Mouse (Mus musculus) embryonic facial prominence, embryonic 14.5 days (tissue): ENCODE data around the gene Gosr2. TPM values are rescaled to one million over a fixed set of nuclear protein-coding genes. Genes with fewer than 3 reads are reported as not detected.

Source experiments
- ATAC-seq: fragments of 200-750 bp; cut with Nextera tagmentation; 2 replicates; pipeline ENCODE4 v1.8.0; 2017; ENCODE audit warnings: low read depth, moderate number of reproducible peaks, moderate TSS enrichment
- DNase-seq: peaks from one replicate; pipeline ENCODE4 v3.0.0-alpha.2; 2015; ENCODE audit warnings: low spot score
- H3K27ac ChIP-seq: fragments of 300-500 bp; sonication (generic); replicated peaks from 2 replicates; pipeline ENCODE4 v1.5.1; 2014; ENCODE audit warnings: low read depth, mild to moderate bottlenecking, low read length, moderate library complexity
- H3K27me3 ChIP-seq: fragments of 300-500 bp; sonication (generic); replicated peaks from 2 replicates; pipeline ENCODE4 v1.6.1; 2014; ENCODE audit warnings: low read length; ENCODE audit not compliant: control insufficient read depth, insufficient read depth
- H3K36me3 ChIP-seq: fragments of 300-500 bp; sonication (generic); 2 replicates; pipeline ENCODE4 v1.6.1; 2014; ENCODE audit warnings: low read length, mixed read lengths; ENCODE audit not compliant: control insufficient read depth, insufficient read depth
- H3K4me1 ChIP-seq: fragments of 300-500 bp; sonication (generic); 2 replicates; pipeline ENCODE4 v1.6.1; 2014; ENCODE audit warnings: antibody characterized with exemption, low read length; ENCODE audit not compliant: control insufficient read depth, insufficient read depth
- H3K4me2 ChIP-seq: fragments of 300-500 bp; sonication (generic); 2 replicates; pipeline ENCODE4 v1.6.1; 2014; ENCODE audit warnings: low read depth, mild to moderate bottlenecking, low read length, moderate library complexity, mixed read lengths
- H3K4me3 ChIP-seq: fragments of 300-500 bp; sonication (generic); 2 replicates; pipeline ENCODE4 v1.5.1; 2014; ENCODE audit warnings: low read depth, mild to moderate bottlenecking, low read length
- H3K9ac ChIP-seq: fragments of 300-500 bp; sonication (generic); 2 replicates; pipeline ENCODE4 v1.6.1; 2014; ENCODE audit warnings: low read depth, mild to moderate bottlenecking, low read length, moderate library complexity, mixed read lengths
- H3K9me3 ChIP-seq: fragments of 300-500 bp; sonication (generic); 2 replicates; pipeline ENCODE4 v1.6.1; 2016; ENCODE audit warnings: low read length; ENCODE audit not compliant: control insufficient read depth
- WGBS: fragments of 180-500 bp; shearing (Covaris S2); extraction: QIAGEN DNeasy Blood & Tissue Kit; methylation state at CpG from one replicate; pipeline ENCODE4 v1.1.7; 2014; 5-methylcytosine and 5-hydroxymethylcytosine counted together
- polyA plus RNA-seq: library from polyadenylated mRNA; unstranded; fragments of >200 nt; fragmentation: Nextera tagmentation; extraction: Ambion mirVana; gene quantifications from 2 replicates; pipeline ENCODE4 v1.2.1, GENCODE M21; 2014

The Gosr2 gene
- polyA plus RNA-seq, 1 experiment from 2014 or later, result 93.7 TPM

DNA sequence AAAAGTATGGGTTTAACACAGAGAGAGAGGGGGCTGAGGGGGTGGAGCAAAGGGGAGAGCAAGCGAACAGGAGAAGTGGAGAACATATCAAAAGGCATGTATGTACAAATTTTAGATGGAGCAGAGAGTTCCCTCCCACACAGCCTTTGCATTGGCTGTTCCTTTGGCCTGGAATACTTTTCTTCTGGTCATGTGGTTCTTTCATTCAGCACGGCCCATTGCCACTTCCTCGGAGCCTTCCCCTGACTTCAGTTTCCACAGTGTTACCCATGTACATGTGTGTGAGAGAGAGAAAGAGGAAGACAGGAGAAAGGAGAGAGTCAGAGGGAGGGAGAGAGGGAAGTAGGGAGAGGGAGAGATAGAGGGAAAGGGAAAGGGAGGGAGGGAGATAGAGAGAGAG lies 62.2 kb downstream of the Gosr2 start:
- ATAC-seq, result no peak
- Histone ChIP-seq H3K36me3 (no peaks in the 10 kb centered on the region), H3K9me3 (no peaks in the 10 kb centered on the region), H3K4me1 (no peaks in the 10 kb centered on the region), H3K27ac (no peak overlapping the region), H3K4me3 (no peak overlapping the region), H3K27me3 (peaks cover 7% of the 10 kb centered on the region; the same call in 1 of the 2 replicates), H3K9ac (no peak overlapping the region), H3K4me2 (no peak overlapping the region)
- 71% methylated on average over 3 of the region's 3 CpGs for WGBS
- no peak for DNase-seq

- Histone ChIP-seq H3K9ac (no peak overlapping the region), H3K4me3 (no peak overlapping the region), H3K27ac (no peak overlapping the region), H3K9me3 (no peaks in the 10 kb centered on the region), H3K4me2 (no peak overlapping the region), H3K4me1 (no peaks in the 10 kb centered on the region), H3K27me3 (peaks cover 3% of the 10 kb centered on the region; the same call in 1 of the 2 replicates), H3K36me3 (no peaks in the 10 kb centered on the region)
- 83% methylated on average over 7 of the region's 7 CpGs for WGBS
- ATAC-seq, result no peak
- no peak for DNase-seq
Measured at GRCm38 (mm10) chr11:103634806-103635205, 62.9 kb downstream of the Gosr2 start.

DNA sequence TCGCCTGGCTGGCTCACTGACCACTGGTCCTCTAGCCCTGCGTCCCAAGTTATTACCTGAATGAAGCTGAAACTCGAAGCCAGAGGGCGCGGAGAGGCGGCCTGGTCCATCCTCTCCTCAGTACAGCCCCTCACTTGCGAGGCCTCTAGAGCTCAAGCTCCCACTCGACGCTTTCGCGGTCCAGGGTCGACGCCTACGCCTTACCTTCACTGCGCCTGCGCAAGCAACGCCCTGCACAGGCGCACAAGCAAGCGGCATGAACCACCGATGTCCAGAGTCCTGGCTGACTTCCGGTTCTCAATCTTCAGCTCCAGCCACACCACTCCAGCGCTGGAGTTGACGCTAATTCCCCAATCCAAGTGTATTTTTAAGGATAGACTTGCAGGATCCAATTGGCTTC lies 70.2 kb downstream of the Gosr2 start:
- Histone ChIP-seq H3K9ac (no peak overlapping the region), H3K27me3 (no peaks in the 10 kb centered on the region), H3K4me1 (no peaks in the 10 kb centered on the region), H3K4me2 (no peak overlapping the region), H3K9me3 (no peaks in the 10 kb centered on the region), H3K4me3 (no peak overlapping the region), H3K27ac (no peak overlapping the region), H3K36me3 (no peaks in the 10 kb centered on the region)
- DNase-seq, result no peak
- ATAC-seq, result no peak
- WGBS, result 78% methylated on average over 23 of the region's 23 CpGs

Other genes with a start within 250 kb of the Gosr2 start
- gene Lrrc37a, start 193.3 kb downstream of the Gosr2 start, polyA plus RNA-seq, result not detected in 2 replicates
- gene Gm884, start 76.8 kb downstream of the Gosr2 start, polyA plus RNA-seq, result not detected in 2 replicates
- gene Lyzl6, start 59.0 kb downstream of the Gosr2 start, polyA plus RNA-seq, result not detected in 2 replicates
- not detected in 2 replicates for gene Rprml, start 48.3 kb downstream of the Gosr2 start, polyA plus RNA-seq
- 0.42 and 0.52 TPM in 2 replicates for gene Wnt9b, start 51.9 kb upstream of the Gosr2 start, polyA plus RNA-seq
- 4.0 and 6.3 TPM in 2 replicates for gene Wnt3, start 76.3 kb upstream of the Gosr2 start, polyA plus RNA-seq